Mouse (Mus musculus): Measurements from ENCODE around the gene Rnf114. TPM values are rescaled to one million over a fixed set of nuclear protein-coding genes. Genes with fewer than 3 reads are reported as not detected.

Rnf114 gene
- total RNA-seq, 2 experiments from 2014 or later: 15.3 to 15.6 TPM

- DNase-seq: no peak
- intact Hi-C loops (cut with DNase I; ENCODE audit: low total_unique reads): no loop called here
Measured at GRCm38 (mm10) chr2:167468444-167468843, 24.0 kb upstream of the Rnf114 start.

GRCm38 (mm10) chr2:167470611-167471010 is 21.8 kb upstream of the Rnf114 start:
- intact Hi-C loops (cut with DNase I; ENCODE audit: low total_unique reads): no loop called here
- DNase-seq: no peak

- intact Hi-C loops (cut with DNase I; ENCODE audit: low total_unique reads): no loop called here
- DNase-seq: no peak
Measured at GRCm38 (mm10) chr2:167471585-167471984, 20.9 kb upstream of the Rnf114 start.

- intact Hi-C loops (cut with DNase I; ENCODE audit: low total_unique reads): no loop called here
- no peak for DNase-seq
Measured at GRCm38 (mm10) chr2:167474218-167474617, 18.2 kb upstream of the Rnf114 start.

- intact Hi-C loops (cut with DNase I; ENCODE audit: low total_unique reads): no loop called here
- DNase-seq: no peak
Measured at GRCm38 (mm10) chr2:167475596-167475995, 16.8 kb upstream of the Rnf114 start.

- intact Hi-C loops (cut with DNase I; ENCODE audit: low total_unique reads): no loop called here
- DNase-seq: peak; percentile 63
Measured at GRCm38 (mm10) chr2:167476200-167476688, 16.2 kb upstream of the Rnf114 start.

GRCm38 (mm10) chr2:167476762-167477161 is 15.7 kb upstream of the Rnf114 start:
- no peak for DNase-seq
- intact Hi-C loops (cut with DNase I; ENCODE audit: low total_unique reads): no loop called here

GRCm38 (mm10) chr2:167478128-167478527 is 14.3 kb upstream of the Rnf114 start:
- intact Hi-C loops (cut with DNase I; ENCODE audit: low total_unique reads): no loop called here
- no peak for DNase-seq

GRCm38 (mm10) chr2:167479501-167479900 is 12.9 kb upstream of the Rnf114 start:
- intact Hi-C loops (cut with DNase I; ENCODE audit: low total_unique reads): no loop called here
- no peak for DNase-seq

GRCm38 (mm10) chr2:167482681-167483080 is 9.8 kb upstream of the Rnf114 start:
- no peak for DNase-seq
- intact Hi-C loops (cut with DNase I; ENCODE audit: low total_unique reads): no loop called here

- DNase-seq: no peak
- intact Hi-C loops (cut with DNase I; ENCODE audit: low total_unique reads): no loop called here
Measured at GRCm38 (mm10) chr2:167483081-167483826, 9.2 kb upstream of the Rnf114 start.

GRCm38 (mm10) chr2:167483827-167484410 is 8.5 kb upstream of the Rnf114 start:
- no peak for DNase-seq

GRCm38 (mm10) chr2:167484932-167485331 is 7.5 kb upstream of the Rnf114 start:
- no peak for DNase-seq
- intact Hi-C loops (cut with DNase I; ENCODE audit: low total_unique reads): no loop called here

More at GRCm38 (mm10) chr2:167483827-167484410, 8.5 kb upstream of the Rnf114 start:
- intact Hi-C loops (cut with DNase I; ENCODE audit: low total_unique reads): no loop called here

- peak; percentile 68 for DNase-seq
- intact Hi-C loops (cut with DNase I; ENCODE audit: low total_unique reads): no loop called here
Measured at GRCm38 (mm10) chr2:167485501-167486377, 6.7 kb upstream of the Rnf114 start.

- intact Hi-C loops (cut with DNase I; ENCODE audit: low total_unique reads): no loop called here
Measured at GRCm38 (mm10) chr2:167486573-167486972, 5.9 kb upstream of the Rnf114 start.

GRCm38 (mm10) chr2:167487551-167487950 is 4.9 kb upstream of the Rnf114 start:
- intact Hi-C loops (cut with DNase I; ENCODE audit: low total_unique reads): no loop called here
- DNase-seq: no peak

More at GRCm38 (mm10) chr2:167486573-167486972, 5.9 kb upstream of the Rnf114 start:
- no peak for DNase-seq

- intact Hi-C loops (cut with DNase I; ENCODE audit: low total_unique reads): no loop called here
- DNase-seq: no peak
Measured at GRCm38 (mm10) chr2:167487994-167488393, 4.5 kb upstream of the Rnf114 start.

- intact Hi-C loops (cut with DNase I; ENCODE audit: low total_unique reads): no loop called here
- no peak for DNase-seq
Measured at GRCm38 (mm10) chr2:167490813-167491525, 1.5 kb upstream of the Rnf114 start.
